Mouse (Mus musculus): ENCODE measurements around the gene Slc35e3. TPM values are rescaled to one million over a fixed set of nuclear protein-coding genes. Genes with fewer than 3 reads are reported as not detected.
"Not testable (repeated sequence)": the region's sequence is repeated elsewhere in the genome, so short reads cannot be mapped to it uniquely, and the experiment has no call there.

Gene Slc35e3
- polyA plus RNA-seq, 1 experiment from 2014 or later = 37.3 TPM

- Histone ChIP-seq H3K27ac (replicated peaks) (no peak overlapping the region), H3K9ac (replicated peaks) (no peak overlapping the region), H3K9me3 (no peaks in the 10 kb centered on the region), H3K4me2 (replicated peaks) (no peak overlapping the region), H3K4me1 (peaks cover 23% of the 10 kb centered on the region), H3K27me3 (no peaks in the 10 kb centered on the region), H3K4me3 (no peak overlapping the region), H3K36me3 (peaks cover 53% of the 10 kb centered on the region)
- 89% methylated on average over 9 of the region's 9 CpGs for WGBS
- no peak for ATAC-seq (ENCODE audit: low FRiP score, low read depth)
Measured at GRCm38 (mm10) chr10:117740921-117741320, 5.2 kb downstream of the Slc35e3 start.

- H3K9me3 ChIP-seq = no peaks in the 10 kb centered on the region
- H3K36me3 ChIP-seq = peaks cover 53% of the 10 kb centered on the region
- no peak overlapping the region for H3K27ac ChIP-seq (replicated peaks)
- no peak overlapping the region for H3K9ac ChIP-seq (replicated peaks)
- 97% methylated on average over 10 of the region's 10 CpGs for WGBS
- H3K4me2 ChIP-seq (replicated peaks) = no peak overlapping the region
- H3K27me3 ChIP-seq = no peaks in the 10 kb centered on the region
- peaks cover 19% of the 10 kb centered on the region for H3K4me1 ChIP-seq
- no peak for ATAC-seq (ENCODE audit: low FRiP score, low read depth)
- no peak overlapping the region for H3K4me3 ChIP-seq
Measured at GRCm38 (mm10) chr10:117740171-117740570, 6.0 kb downstream of the Slc35e3 start.

- Histone ChIP-seq H3K4me2 (replicated peaks) (no peak overlapping the region), H3K36me3 (peaks cover 53% of the 10 kb centered on the region), H3K4me3 (no peak overlapping the region), H3K9me3 (no peaks in the 10 kb centered on the region), H3K9ac (replicated peaks) (no peak overlapping the region), H3K4me1 (peaks cover 13% of the 10 kb centered on the region), H3K27ac (replicated peaks) (no peak overlapping the region), H3K27me3 (no peaks in the 10 kb centered on the region)
- WGBS = 95% methylated on average over 6 of the region's 6 CpGs
- no peak for ATAC-seq (ENCODE audit: low FRiP score, low read depth)
Measured at GRCm38 (mm10) chr10:117739648-117739948, 6.6 kb downstream of the Slc35e3 start.

GRCm38 (mm10) chr10:117738928-117739647, 7.1 kb downstream of the Slc35e3 start:
- H3K9me3 ChIP-seq = no peaks in the 10 kb centered on the region
- H3K27ac ChIP-seq (replicated peaks) = no peak overlapping the region
- no peak overlapping the region for H3K4me3 ChIP-seq
- H3K4me1 ChIP-seq = peaks cover 8% of the 10 kb centered on the region
- ATAC-seq (ENCODE audit: low FRiP score, low read depth) = no peak
- 90% methylated on average over 15 of the region's 15 CpGs for WGBS
- no peak overlapping the region for H3K9ac ChIP-seq (replicated peaks)
- no peak overlapping the region for H3K4me2 ChIP-seq (replicated peaks)
- H3K27me3 ChIP-seq = no peaks in the 10 kb centered on the region
- peaks cover 53% of the 10 kb centered on the region for H3K36me3 ChIP-seq

GRCm38 (mm10) chr10:117738140-117738921, 7.8 kb downstream of the Slc35e3 start:
- ATAC-seq (ENCODE audit: low FRiP score, low read depth) = no peak
- WGBS = 83% methylated on average over 13 of the region's 13 CpGs
- no peak overlapping the region for H3K27ac ChIP-seq (replicated peaks)
- H3K27me3 ChIP-seq = no peaks in the 10 kb centered on the region
- H3K36me3 ChIP-seq = peaks cover 54% of the 10 kb centered on the region
- H3K4me2 ChIP-seq (replicated peaks) = no peak overlapping the region
- H3K4me3 ChIP-seq = no peak overlapping the region
- no peaks in the 10 kb centered on the region for H3K9me3 ChIP-seq
- H3K9ac ChIP-seq (replicated peaks) = no peak overlapping the region
- 0 out of 2 replicates have a peak, but pooled peaks cover under 1% of the 10 kb centered on the region for H3K4me1 ChIP-seq

- H3K27me3 ChIP-seq; H3K4me1 ChIP-seq; H3K9me3 ChIP-seq; ATAC-seq (ENCODE audit: low FRiP score, low read depth); H3K4me2 ChIP-seq (replicated peaks); H3K27ac ChIP-seq (replicated peaks); H3K4me3 ChIP-seq; H3K9ac ChIP-seq (replicated peaks): not testable (repeated sequence)
- WGBS = 98% methylated on average over 8 of the region's 8 CpGs
- peaks cover 60% of the 10 kb centered on the region for H3K36me3 ChIP-seq
Measured at GRCm38 (mm10) chr10:117737498-117737897, 8.7 kb downstream of the Slc35e3 start.

GRCm38 (mm10) chr10:117737075-117737474, 9.1 kb downstream of the Slc35e3 start:
- no peak for ATAC-seq (ENCODE audit: low FRiP score, low read depth)
- Histone ChIP-seq H3K4me1 (no peaks in the 10 kb centered on the region), H3K27ac (replicated peaks) (no peak overlapping the region), H3K4me3 (no peak overlapping the region), H3K4me2 (replicated peaks) (no peak overlapping the region), H3K36me3 (peaks cover 60% of the 10 kb centered on the region), H3K27me3 (no peaks in the 10 kb centered on the region), H3K9ac (replicated peaks) (no peak overlapping the region), H3K9me3 (no peaks in the 10 kb centered on the region)
- 89% methylated on average over 4 of the region's 4 CpGs for WGBS

- no peak overlapping the region for H3K4me3 ChIP-seq
- no peaks in the 10 kb centered on the region for H3K27me3 ChIP-seq
- no peaks in the 10 kb centered on the region for H3K9me3 ChIP-seq
- ATAC-seq (ENCODE audit: low FRiP score, low read depth) = no peak
- 97% methylated on average over 5 of the region's 5 CpGs for WGBS
- H3K27ac ChIP-seq (replicated peaks) = no peak overlapping the region
- H3K4me2 ChIP-seq (replicated peaks) = no peak overlapping the region
- H3K4me1 ChIP-seq = no peaks in the 10 kb centered on the region
- H3K36me3 ChIP-seq = peaks cover 58% of the 10 kb centered on the region
- no peak overlapping the region for H3K9ac ChIP-seq (replicated peaks)
Measured at GRCm38 (mm10) chr10:117736573-117736972, 9.6 kb downstream of the Slc35e3 start.

GRCm38 (mm10) chr10:117735396-117735795, 10.8 kb downstream of the Slc35e3 start:
- peaks cover 49% of the 10 kb centered on the region for H3K36me3 ChIP-seq
- not testable (repeated sequence) for H3K4me1 ChIP-seq; H3K4me3 ChIP-seq; H3K4me2 ChIP-seq (replicated peaks); ATAC-seq (ENCODE audit: low FRiP score, low read depth); H3K27ac ChIP-seq (replicated peaks); H3K27me3 ChIP-seq; H3K9me3 ChIP-seq; H3K9ac ChIP-seq (replicated peaks)
- WGBS = 93% methylated on average over 12 of the region's 12 CpGs

- H3K9ac ChIP-seq (replicated peaks); H3K4me3 ChIP-seq; H3K27ac ChIP-seq (replicated peaks); ATAC-seq (ENCODE audit: low FRiP score, low read depth); H3K4me1 ChIP-seq; H3K9me3 ChIP-seq; H3K4me2 ChIP-seq (replicated peaks); H3K27me3 ChIP-seq: not testable (repeated sequence)
- peaks cover 38% of the 10 kb centered on the region for H3K36me3 ChIP-seq
- 93% methylated on average over 9 of the region's 10 CpGs for WGBS
Measured at GRCm38 (mm10) chr10:117734104-117734852, 11.9 kb downstream of the Slc35e3 start.

GRCm38 (mm10) chr10:117733626-117734025, 12.5 kb downstream of the Slc35e3 start:
- H3K9ac ChIP-seq (replicated peaks); H3K4me2 ChIP-seq (replicated peaks); H3K27ac ChIP-seq (replicated peaks); H3K9me3 ChIP-seq; H3K4me1 ChIP-seq; ATAC-seq (ENCODE audit: low FRiP score, low read depth); H3K4me3 ChIP-seq; H3K27me3 ChIP-seq: not testable (repeated sequence)
- peaks cover 31% of the 10 kb centered on the region for H3K36me3 ChIP-seq
- 91% methylated on average over 8 of the region's 8 CpGs for WGBS

- Histone ChIP-seq H3K4me2 (replicated peaks) (no peak overlapping the region), H3K27me3 (no peaks in the 10 kb centered on the region), H3K9ac (replicated peaks) (no peak overlapping the region), H3K27ac (replicated peaks) (no peak overlapping the region), H3K36me3 (peaks cover 26% of the 10 kb centered on the region), H3K4me1 (no peaks in the 10 kb centered on the region), H3K9me3 (no peaks in the 10 kb centered on the region), H3K4me3 (no peak overlapping the region)
- 88% methylated on average over 14 of the region's 14 CpGs for WGBS
- ATAC-seq (ENCODE audit: low FRiP score, low read depth) = no peak
Measured at GRCm38 (mm10) chr10:117732962-117733592, 13.1 kb downstream of the Slc35e3 start.
